Mouse (Mus musculus) heart, postnatal 0 days (tissue): ENCODE data around the gene 2610301B20Rik.

Source experiments
- CTCF ChIP-seq: IDR thresholded peaks from 2 replicates; pipeline ENCODE4 v1.5.1; 2016; ENCODE audit warnings: antibody characterized with exemption, control low read depth, low read depth
- EP300 ChIP-seq: IDR thresholded peaks from 2 replicates; pipeline ENCODE4 v1.6.1; 2016; ENCODE audit warnings: antibody characterized with exemption, low read depth

GRCm38 (mm10) chr4:10905234-10905801, 31.0 kb downstream of the 2610301B20Rik start:
- TF ChIP-seq EP300, result no peak
- TF ChIP-seq CTCF, result no peak
